Mouse (Mus musculus) liver, embryonic 14.5 days (tissue): Measurements from ENCODE around the gene Vhl. TPM values are rescaled to one million over a fixed set of nuclear protein-coding genes. Genes with fewer than 3 reads are reported as not detected.

Source experiments
- ATAC-seq: fragments of 200-750 bp; cut with Nextera tagmentation; 2 replicates; pipeline ENCODE4 v1.8.0; 2017; ENCODE audit warnings: moderate number of reproducible peaks, mild to moderate bottlenecking, moderate library complexity; ENCODE audit not compliant: insufficient read depth
- DNase-seq, 3 experiments: peaks; one replicate each; pipeline ENCODE4 v3.0.0-alpha.2; 2012 to 2013; ENCODE audit warnings: low read depth in 3 of 3, low spot score in 3 of 3
- H3K27ac ChIP-seq: fragments of 300-500 bp; sonication (generic); 2 replicates; pipeline ENCODE4 v1.5.1; 2014; ENCODE audit warnings: moderate library complexity, mild to moderate bottlenecking, control low read depth, inconsistent platforms
- H3K27me3 ChIP-seq: fragments of 300-500 bp; sonication (generic); 2 replicates; pipeline ENCODE4 v1.6.1; 2014; ENCODE audit warnings: mild to moderate bottlenecking, low read length, moderate library complexity; ENCODE audit not compliant: control insufficient read depth, insufficient read depth
- H3K36me3 ChIP-seq: fragments of 300-500 bp; sonication (generic); replicated peaks from 2 replicates; pipeline ENCODE4 v1.6.1; 2014; ENCODE audit warnings: low read depth; ENCODE audit not compliant: control insufficient read depth, insufficient read depth
- H3K4me1 ChIP-seq, 2 experiments: fragments of 200-500 bp in 1 of 2; fragments of 300-500 bp in 1 of 2; sonication (generic) in 1 of 2; replicated peaks; 2 replicates each; pipeline ENCODE4 v1.6.1; 2012 to 2014; ENCODE audit warnings: antibody characterized with exemption in 1 of 2, inconsistent platforms in 1 of 2, low read length in 1 of 2; ENCODE audit not compliant: control insufficient read depth in 2 of 2, insufficient read depth in 2 of 2
- H3K4me2 ChIP-seq: fragments of 300-500 bp; sonication (generic); 2 replicates; pipeline ENCODE4 v1.6.1; 2014; ENCODE audit warnings: low read depth, mild to moderate bottlenecking, control low read depth, moderate library complexity
- H3K4me3 ChIP-seq, 2 experiments: fragments of 200-500 bp in 1 of 2; fragments of 300-500 bp in 1 of 2; sonication (generic) in 1 of 2; 2 replicates each; pipeline ENCODE4 v1.5.1; 2012 to 2014; ENCODE audit warnings: low read depth in 2 of 2, low read length in 2 of 2, mild to moderate bottlenecking in 2 of 2, control low read depth in 1 of 2, inconsistent platforms in 1 of 2, moderate library complexity in 1 of 2; ENCODE audit not compliant: insufficient read depth in 1 of 2
- H3K9ac ChIP-seq: fragments of 300-500 bp; sonication (generic); replicated peaks from 2 replicates; pipeline ENCODE4 v1.6.1; 2014; ENCODE audit warnings: mild to moderate bottlenecking, control low read depth, moderate library complexity
- H3K9me3 ChIP-seq: fragments of 300-500 bp; sonication (generic); 2 replicates; pipeline ENCODE4 v1.6.1; 2016; ENCODE audit warnings: low read length, mixed read lengths; ENCODE audit not compliant: control insufficient read depth
- CTCF ChIP-seq: IDR thresholded peaks from 2 replicates; pipeline ENCODE4 v1.5.1; 2016; ENCODE audit warnings: antibody characterized with exemption, low read depth, control low read depth
- EP300 ChIP-seq: IDR thresholded peaks from 2 replicates; pipeline ENCODE4 v1.6.1; 2016; ENCODE audit warnings: antibody characterized with exemption, low read depth
- WGBS: fragments of 180-500 bp; shearing (Covaris S2); extraction: QIAGEN DNeasy Blood & Tissue Kit; methylation state at CpG from one replicate; pipeline ENCODE4 v1.1.7; 2014; ENCODE audit not compliant: insufficient replicate concordance; 5-methylcytosine and 5-hydroxymethylcytosine counted together
- polyA plus RNA-seq, 2 experiments: library from polyadenylated mRNA; depleted of rRNA in 1 of 2; stranded (reverse) in 1 of 2; unstranded in 1 of 2; fragments of >200 nt; fragmentation: Nextera tagmentation in 1 of 2; extraction: Ambion mirVana in 1 of 2; gene quantifications; 2 replicates each; pipeline versions ENCODE4 v1.2.1 to v1.2.3; 2012 to 2014

The Vhl gene
- polyA plus RNA-seq, 2 experiments: 3.9 to 7.4 TPM

DNA sequence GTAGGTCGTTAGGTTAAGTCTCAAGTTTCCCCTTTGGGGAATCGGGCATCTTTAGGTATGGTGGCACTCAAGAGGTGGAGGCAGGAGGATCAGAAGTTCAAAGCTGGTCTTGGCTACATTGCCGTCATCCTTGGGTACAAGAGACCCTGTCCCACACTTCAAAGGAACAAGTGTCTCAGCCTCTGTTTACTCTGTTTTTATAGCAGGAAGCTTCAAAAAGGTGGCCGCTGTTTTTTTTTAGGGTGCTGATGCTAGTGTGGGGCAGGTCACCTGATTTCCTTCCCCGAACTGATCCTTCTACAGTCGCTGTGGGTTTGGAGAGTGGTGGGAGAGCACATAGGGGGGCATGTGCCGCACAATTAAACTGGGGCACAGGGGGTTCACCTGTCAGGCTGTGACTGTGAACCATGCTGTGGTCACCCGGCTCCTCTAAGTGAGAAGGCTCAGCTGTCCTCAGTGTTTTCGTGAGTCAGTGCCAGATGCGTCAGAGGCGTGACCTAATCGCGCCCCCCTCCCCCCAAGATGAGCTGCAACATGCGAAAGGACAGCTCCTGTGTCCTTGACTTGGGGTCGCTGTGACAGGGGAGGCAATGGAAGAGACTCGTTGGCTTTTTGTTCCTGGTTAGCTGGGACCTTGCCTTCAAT lies 31.1 kb downstream of the Vhl start:
- H3K27ac ChIP-seq: no peak overlapping the region
- H3K4me3 ChIP-seq: no peak overlapping the region
- no peak overlapping the region for H3K9ac ChIP-seq
- DNase-seq: no peak
- H3K4me1 ChIP-seq: peaks cover 10 to 17% of the 10 kb centered on the region in 2 experiments
- 61% methylated on average over 16 of the region's 16 CpGs for WGBS
- TF ChIP-seq CTCF: no peak
- TF ChIP-seq EP300: no peak
- no peaks in the 10 kb centered on the region for H3K36me3 ChIP-seq
- H3K4me2 ChIP-seq: no peak overlapping the region
- ATAC-seq: no peak
- no peaks in the 10 kb centered on the region for H3K9me3 ChIP-seq
- H3K27me3 ChIP-seq: no peaks in the 10 kb centered on the region

DNA sequence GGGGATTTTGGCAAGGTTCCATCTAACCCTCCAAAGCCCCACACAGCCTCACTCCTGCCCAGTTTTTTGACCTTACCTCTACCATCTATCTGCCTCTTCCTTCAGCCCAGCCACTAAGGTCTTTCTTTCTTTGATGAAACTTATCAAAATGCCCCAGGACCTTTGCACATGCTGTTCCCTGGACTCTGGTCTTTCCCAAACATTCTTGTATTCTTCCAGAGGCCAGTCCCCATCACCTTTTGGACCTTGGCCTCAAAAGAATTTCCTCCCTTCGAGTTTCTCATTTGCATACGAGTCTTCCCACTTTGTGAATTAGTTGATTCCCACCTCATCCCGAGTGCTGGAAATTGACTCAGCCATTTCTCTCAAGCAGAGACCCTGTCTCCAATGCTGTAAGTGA lies 31.7 kb downstream of the Vhl start:
- TF ChIP-seq CTCF (no peak), EP300 (no peak)
- ATAC-seq (no peak), DNase-seq (no peak)
- 66% methylated on average over 3 of the region's 3 CpGs for WGBS
- Histone ChIP-seq H3K27ac (no peak overlapping the region), H3K9me3 (no peaks in the 10 kb centered on the region), H3K4me2 (no peak overlapping the region), H3K36me3 (no peaks in the 10 kb centered on the region), H3K4me3 (no peak overlapping the region), H3K4me1 (peaks cover 10 to 20% of the 10 kb centered on the region in 2 experiments), H3K27me3 (no peaks in the 10 kb centered on the region), H3K9ac (no peak overlapping the region)

DNA sequence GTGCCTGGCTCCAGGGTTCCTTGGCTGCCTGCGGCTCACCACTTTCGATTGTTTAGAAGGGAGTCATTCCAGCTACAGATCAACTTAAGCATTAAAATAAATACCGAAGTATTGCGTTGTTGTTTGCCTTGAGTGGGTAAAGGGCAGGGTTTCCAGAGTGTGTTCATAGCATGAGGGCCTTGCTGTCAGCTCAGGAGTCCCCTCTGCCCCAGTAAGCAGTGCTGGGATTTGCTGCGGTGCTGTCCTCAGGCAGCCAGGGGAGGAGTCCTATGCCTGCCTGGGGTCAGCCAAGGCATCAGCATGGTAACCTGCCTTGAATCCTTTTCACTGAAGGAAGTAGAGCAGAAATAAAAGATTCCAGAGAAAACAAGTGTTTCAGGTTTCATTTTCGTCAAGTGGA lies 33.1 kb downstream of the Vhl start:
- Histone ChIP-seq H3K27me3 (no peaks in the 10 kb centered on the region), H3K27ac (no peak overlapping the region), H3K36me3 (no peaks in the 10 kb centered on the region), H3K9me3 (no peaks in the 10 kb centered on the region), H3K4me2 (no peak overlapping the region), H3K9ac (no peak overlapping the region), H3K4me3 (no peak overlapping the region), H3K4me1 (peaks cover 7 to 20% of the 10 kb centered on the region in 2 experiments)
- TF ChIP-seq EP300 (no peak), CTCF (no peak)
- ATAC-seq (no peak), DNase-seq (no peak)
- 81% methylated on average over 6 of the region's 6 CpGs for WGBS

DNA sequence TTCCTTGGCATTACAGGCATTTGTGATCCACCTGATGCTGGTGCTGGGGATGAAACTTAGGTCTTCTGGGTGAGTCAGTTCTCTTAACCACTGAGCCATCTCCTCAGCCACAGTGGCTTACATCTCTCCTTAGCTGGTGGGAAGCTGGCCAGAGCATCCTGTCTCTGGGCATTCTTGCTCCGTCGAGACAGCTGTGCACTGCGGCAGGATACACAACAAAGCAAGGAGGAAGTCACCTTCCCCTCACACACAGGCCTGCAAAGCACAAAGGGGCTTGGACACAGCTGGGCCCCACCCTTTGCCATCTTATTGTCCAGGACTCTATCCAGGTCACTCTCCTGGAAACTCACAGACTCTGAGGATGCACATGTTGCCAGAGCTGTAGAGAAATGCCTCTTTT lies 34.5 kb downstream of the Vhl start:
- H3K9ac ChIP-seq: no peak overlapping the region
- no peaks in the 10 kb centered on the region for H3K9me3 ChIP-seq
- WGBS: 35% methylated on average over 3 of the region's 3 CpGs
- TF ChIP-seq EP300 (no peak), CTCF (no peak)
- ATAC-seq: no peak
- H3K27me3 ChIP-seq: no peaks in the 10 kb centered on the region
- H3K4me2 ChIP-seq: no peak overlapping the region
- no peak overlapping the region for H3K27ac ChIP-seq
- H3K4me3 ChIP-seq: no peak overlapping the region
- DNase-seq: no peak
- H3K36me3 ChIP-seq: no peaks in the 10 kb centered on the region
- H3K4me1 ChIP-seq: peaks cover 3 to 19% of the 10 kb centered on the region in 2 experiments; a peak in 3 of 4 replicates

DNA sequence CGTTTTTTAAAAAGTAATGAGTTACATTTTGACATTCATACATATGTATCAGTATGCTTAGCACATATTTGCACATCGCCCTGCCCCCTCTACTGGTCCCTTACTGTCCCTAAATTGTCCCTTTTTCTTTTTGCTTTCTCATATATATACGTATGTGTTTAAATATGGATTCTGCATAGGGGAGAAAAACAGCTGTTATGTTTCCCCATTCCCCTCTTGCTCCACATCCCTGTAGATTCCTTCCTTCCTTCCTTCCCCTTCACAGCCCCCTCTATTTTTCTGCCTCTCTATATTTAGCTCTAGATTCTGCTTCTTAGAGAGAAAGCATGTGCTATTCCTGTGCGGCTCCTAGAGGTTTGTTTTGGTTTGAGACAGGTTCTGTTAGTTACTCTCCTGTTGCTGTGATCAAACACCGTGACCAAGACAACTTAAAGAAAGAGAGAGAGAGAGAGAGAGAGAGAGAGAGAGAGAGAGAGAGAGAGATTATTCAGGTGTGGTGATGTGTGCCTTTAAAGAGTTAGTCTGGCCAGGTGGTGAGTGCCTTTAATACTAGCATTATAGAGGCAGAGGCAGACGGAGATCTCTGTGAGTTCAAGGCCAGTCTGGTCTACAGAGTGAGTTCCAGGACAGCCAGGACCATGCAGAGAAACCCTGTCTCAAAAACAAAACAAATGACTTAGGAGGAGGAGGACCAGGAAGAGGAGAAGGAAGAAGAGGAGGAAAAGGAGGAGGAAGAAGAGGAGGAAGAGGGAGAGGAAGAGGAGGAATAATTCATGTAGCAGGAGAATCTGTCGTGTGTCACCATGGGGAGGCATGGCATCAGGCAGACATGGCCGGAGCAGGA lies 36.1 kb downstream of the Vhl start:
- ATAC-seq (no peak), DNase-seq (no peak)
- Histone ChIP-seq H3K4me1 (peaks cover 3 to 19% of the 10 kb centered on the region in 2 experiments; a peak in 3 of 4 replicates), H3K9ac (no peak overlapping the region), H3K27me3 (no peaks in the 10 kb centered on the region), H3K4me3 (no peak overlapping the region), H3K9me3 (no peaks in the 10 kb centered on the region), H3K27ac (no peak overlapping the region), H3K36me3 (no peaks in the 10 kb centered on the region), H3K4me2 (no peak overlapping the region)
- 51% methylated on average over 8 of the region's 8 CpGs for WGBS
- no peak for TF ChIP-seq EP300
- no peak for TF ChIP-seq CTCF
